Mouse (Mus musculus): ENCODE measurements at regions not wholly inside any gene's neighbourhood (a gene's known extent, or its start where the extent isn't known, plus 50 kb on each side); places are given as distances from the start of the nearest gene placed in this dataset.
"Not testable (repeated sequence)": the region's sequence is repeated elsewhere in the genome, so short reads cannot be mapped to it uniquely, and the experiment has no call there.

- ATAC-seq (ENCODE audit: low FRiP score): no peak
- no peak overlapping the region for H3K4me2 ChIP-seq (ENCODE audit: low read depth, low read length, poor library complexity, severe bottlenecking)
- no peak for TF ChIP-seq CTCF (IDR thresholded peaks at IDR 0.05)
- no peaks in the 10 kb centered on the region for H3K4me1 ChIP-seq (ENCODE audit: insufficient read depth, low read length)
- no peaks in the 10 kb centered on the region for H3K9me3 ChIP-seq (ENCODE audit: low read length)
- no peaks in the 10 kb centered on the region for H3K36me3 ChIP-seq (ENCODE audit: insufficient read depth, low read length)
- no peak overlapping the region for H3K9ac ChIP-seq (replicated peaks; ENCODE audit: low read length, poor library complexity, severe bottlenecking)
- H3K4me3 ChIP-seq (ENCODE audit: low read depth, low read length): no peak overlapping the region
- H3K27ac ChIP-seq (ENCODE audit: low read depth, low read length): no peak overlapping the region
- WGBS: 63% methylated on average over 5 of the region's 5 CpGs
- no peaks in the 10 kb centered on the region for H3K27me3 ChIP-seq (ENCODE audit: insufficient read depth, low read length)
- DNase-seq (ENCODE audit: low spot score): no peak
These were observed 73.5 kb downstream of the Rassf10 start for GRCm38 (mm10) chr7:113027125-113027801.

- Histone ChIP-seq H3K9me3 (ENCODE audit: low read length) (no peaks in the 10 kb centered on the region), H3K4me2 (ENCODE audit: low read depth, low read length, poor library complexity, severe bottlenecking) (no peak overlapping the region), H3K9ac (replicated peaks; ENCODE audit: low read length, poor library complexity, severe bottlenecking) (no peak overlapping the region), H3K4me3 (ENCODE audit: low read depth, low read length) (no peak overlapping the region), H3K4me1 (ENCODE audit: insufficient read depth, low read length) (no peaks in the 10 kb centered on the region), H3K36me3 (ENCODE audit: insufficient read depth, low read length) (no peaks in the 10 kb centered on the region), H3K27me3 (ENCODE audit: insufficient read depth, low read length) (peaks cover 3% of the 10 kb centered on the region; the same call in 1 of the 2 replicates), H3K27ac (ENCODE audit: low read depth, low read length) (no peak overlapping the region)
- TF ChIP-seq CTCF (IDR thresholded peaks at IDR 0.05): no peak
- ATAC-seq (ENCODE audit: low FRiP score) (no peak), DNase-seq (ENCODE audit: low spot score) (no peak)
- WGBS: 53% methylated on average over 5 of the region's 5 CpGs
These were observed 76.4 kb downstream of the Rassf10 start for GRCm38 (mm10) chr7:113030053-113030752.

GRCm38 (mm10) chr7:113035751-113036150, 82.0 kb downstream of the Rassf10 start:
- Histone ChIP-seq H3K9ac (replicated peaks; ENCODE audit: low read length, poor library complexity, severe bottlenecking) (no peak overlapping the region), H3K4me2 (ENCODE audit: low read depth, low read length, poor library complexity, severe bottlenecking) (no peak overlapping the region), H3K4me1 (ENCODE audit: insufficient read depth, low read length) (no peaks in the 10 kb centered on the region), H3K9me3 (ENCODE audit: low read length) (no peaks in the 10 kb centered on the region), H3K36me3 (ENCODE audit: insufficient read depth, low read length) (no peaks in the 10 kb centered on the region), H3K4me3 (ENCODE audit: low read depth, low read length) (no peak overlapping the region), H3K27me3 (ENCODE audit: insufficient read depth, low read length) (peaks cover 3% of the 10 kb centered on the region; the same call in 1 of the 2 replicates), H3K27ac (ENCODE audit: low read depth, low read length) (no peak overlapping the region)
- 90% methylated on average over 4 of the region's 4 CpGs for WGBS
- ATAC-seq (ENCODE audit: low FRiP score) (no peak), DNase-seq (ENCODE audit: low spot score) (no peak)
- no peak for TF ChIP-seq CTCF (IDR thresholded peaks at IDR 0.05)

- DNase-seq (ENCODE audit: low spot score): no peak
- no peak for ATAC-seq (ENCODE audit: low FRiP score)
- WGBS: 70% methylated on average over 12 of the region's 12 CpGs
- TF ChIP-seq CTCF (IDR thresholded peaks at IDR 0.05): no peak
- peaks cover 3% of the 10 kb centered on the region; the same call in 1 of the 2 replicates for H3K27me3 ChIP-seq (ENCODE audit: insufficient read depth, low read length)
- H3K4me1 ChIP-seq (ENCODE audit: insufficient read depth, low read length): no peaks in the 10 kb centered on the region
- no peak overlapping the region for H3K4me3 ChIP-seq (ENCODE audit: low read depth, low read length)
- H3K4me2 ChIP-seq (ENCODE audit: low read depth, low read length, poor library complexity, severe bottlenecking): no peak overlapping the region
- H3K9ac ChIP-seq (replicated peaks; ENCODE audit: low read length, poor library complexity, severe bottlenecking): no peak overlapping the region
- no peaks in the 10 kb centered on the region for H3K9me3 ChIP-seq (ENCODE audit: low read length)
- H3K27ac ChIP-seq (ENCODE audit: low read depth, low read length): no peak overlapping the region
- H3K36me3 ChIP-seq (ENCODE audit: insufficient read depth, low read length): no peaks in the 10 kb centered on the region
These were observed 84.3 kb downstream of the Rassf10 start for GRCm38 (mm10) chr7:113037825-113038613.

GRCm38 (mm10) chr7:113038906-113039671, 85.3 kb downstream of the Rassf10 start:
- no peak overlapping the region for H3K27ac ChIP-seq (ENCODE audit: low read depth, low read length)

GRCm38 (mm10) chr7:113045613-113046159, 91.9 kb downstream of the Rassf10 start:
- H3K27me3 ChIP-seq (ENCODE audit: insufficient read depth, low read length); H3K36me3 ChIP-seq (ENCODE audit: insufficient read depth, low read length); H3K9me3 ChIP-seq (ENCODE audit: low read length); ATAC-seq (ENCODE audit: low FRiP score); H3K4me1 ChIP-seq (ENCODE audit: insufficient read depth, low read length); H3K27ac ChIP-seq (ENCODE audit: low read depth, low read length); DNase-seq (ENCODE audit: low spot score); H3K9ac ChIP-seq (replicated peaks; ENCODE audit: low read length, poor library complexity, severe bottlenecking); H3K4me3 ChIP-seq (ENCODE audit: low read depth, low read length); H3K4me2 ChIP-seq (ENCODE audit: low read depth, low read length, poor library complexity, severe bottlenecking): not testable (repeated sequence)
- 73% methylated on average over 7 of the region's 8 CpGs for WGBS

More at GRCm38 (mm10) chr7:113038906-113039671, 85.3 kb downstream of the Rassf10 start:
- Histone ChIP-seq H3K27me3 (ENCODE audit: insufficient read depth, low read length) (peaks cover 3% of the 10 kb centered on the region; the same call in 1 of the 2 replicates), H3K36me3 (ENCODE audit: insufficient read depth, low read length) (no peaks in the 10 kb centered on the region), H3K4me3 (ENCODE audit: low read depth, low read length) (no peak overlapping the region), H3K4me1 (ENCODE audit: insufficient read depth, low read length) (no peaks in the 10 kb centered on the region), H3K9me3 (ENCODE audit: low read length) (no peaks in the 10 kb centered on the region), H3K9ac (replicated peaks; ENCODE audit: low read length, poor library complexity, severe bottlenecking) (no peak overlapping the region), H3K4me2 (ENCODE audit: low read depth, low read length, poor library complexity, severe bottlenecking) (no peak overlapping the region)
- DNase-seq (ENCODE audit: low spot score): no peak
- 67% methylated on average over 3 of the region's 3 CpGs for WGBS
- ATAC-seq (ENCODE audit: low FRiP score): no peak
- no peak for TF ChIP-seq CTCF (IDR thresholded peaks at IDR 0.05)
